Mouse (Mus musculus) midbrain, embryonic 14.5 days (tissue): ENCODE data around the gene Cdkal1. TPM values are rescaled to one million over a fixed set of nuclear protein-coding genes. Genes with fewer than 3 reads are reported as not detected.

ENCODE experiments used
- ATAC-seq: fragments of 200-750 bp; cut with Nextera tagmentation; 2 replicates; pipeline ENCODE4 v1.8.0; 2017; ENCODE audit warnings: moderate number of reproducible peaks, moderate library complexity; ENCODE audit not compliant: low FRiP score, low TSS enrichment
- DNase-seq: peaks from one replicate; pipeline ENCODE4 v3.0.0-alpha.2; 2015
- H3K27ac ChIP-seq: fragments of 300-500 bp; sonication (generic); replicated peaks from 2 replicates; pipeline ENCODE4 v1.5.1; 2014; ENCODE audit warnings: mild to moderate bottlenecking, low read depth, low read length, moderate library complexity
- H3K27me3 ChIP-seq: fragments of 300-500 bp; sonication (generic); 2 replicates; pipeline ENCODE4 v1.6.1; 2014; ENCODE audit warnings: low read length, control low read depth, mixed read lengths; ENCODE audit not compliant: control insufficient read depth, insufficient read depth
- H3K36me3 ChIP-seq: fragments of 300-500 bp; sonication (generic); 2 replicates; pipeline ENCODE4 v1.6.1; 2014; ENCODE audit warnings: low read length, control low read depth; ENCODE audit not compliant: control insufficient read depth, insufficient read depth
- H3K4me1 ChIP-seq: fragments of 300-500 bp; sonication (generic); 2 replicates; pipeline ENCODE4 v1.6.1; 2014; ENCODE audit warnings: mild to moderate bottlenecking, antibody characterized with exemption, low read length, control low read depth; ENCODE audit not compliant: control insufficient read depth, insufficient read depth
- H3K4me2 ChIP-seq: fragments of 300-500 bp; sonication (generic); 2 replicates; pipeline ENCODE4 v1.6.1; 2014; ENCODE audit warnings: mild to moderate bottlenecking, low read length, moderate library complexity
- H3K4me3 ChIP-seq: fragments of 300-500 bp; sonication (generic); replicated peaks from 2 replicates; pipeline ENCODE4 v1.5.1; 2014; ENCODE audit warnings: low read depth, low read length
- H3K9ac ChIP-seq: fragments of 300-500 bp; sonication (generic); replicated peaks from 2 replicates; pipeline ENCODE4 v1.6.1; 2014; ENCODE audit warnings: mild to moderate bottlenecking, low read length, moderate library complexity
- H3K9me3 ChIP-seq: fragments of 300-500 bp; sonication (generic); 2 replicates; pipeline ENCODE4 v1.6.1; 2016; ENCODE audit warnings: low read length, control low read depth, mixed read lengths; ENCODE audit not compliant: control insufficient read depth
- WGBS: fragments of 180-500 bp; shearing (Covaris S2); extraction: QIAGEN DNeasy Blood & Tissue Kit; methylation state at CpG from one replicate; pipeline ENCODE4 v1.1.7; 2014; 5-methylcytosine and 5-hydroxymethylcytosine counted together
- polyA plus RNA-seq: library from polyadenylated mRNA; unstranded; fragments of >200 nt; fragmentation: Nextera tagmentation; extraction: Ambion mirVana; gene quantifications from 2 replicates; pipeline ENCODE4 v1.2.1, GENCODE M21; 2014

Cdkal1 gene
- polyA plus RNA-seq, 1 experiment from 2014 or later = 23.5 TPM

DNA sequence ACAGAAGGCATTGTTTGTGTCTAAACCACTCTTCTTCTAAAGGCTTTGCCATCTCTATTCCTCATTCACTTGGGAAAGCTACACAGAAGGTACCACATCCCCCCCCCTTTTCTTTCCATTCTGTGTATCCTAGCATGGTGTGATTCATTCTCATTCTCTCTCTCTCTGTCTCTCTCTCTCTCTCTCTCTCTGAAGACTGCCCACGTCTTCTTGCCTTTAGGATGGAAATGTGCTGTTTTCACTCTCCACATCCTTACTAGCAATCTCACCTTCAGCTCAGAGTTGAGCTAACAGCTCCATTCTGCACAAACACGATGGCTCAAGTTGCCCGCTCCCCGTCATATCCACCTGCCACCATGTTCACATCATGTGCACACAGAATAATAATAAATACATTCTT is 675.6 kb downstream of the Cdkal1 start:
- DNase-seq (no peak), ATAC-seq (no peak)
- no peaks in the 10 kb centered on the region for H3K9me3 ChIP-seq
- no peak overlapping the region for H3K4me3 ChIP-seq
- no peaks in the 10 kb centered on the region for H3K4me1 ChIP-seq
- no peaks in the 10 kb centered on the region for H3K36me3 ChIP-seq
- no peak overlapping the region for H3K27ac ChIP-seq
- H3K27me3 ChIP-seq = no peaks in the 10 kb centered on the region
- WGBS = 91% methylated on average over 4 of the region's 4 CpGs
- H3K4me2 ChIP-seq = no peak overlapping the region
- no peak overlapping the region for H3K9ac ChIP-seq

DNA sequence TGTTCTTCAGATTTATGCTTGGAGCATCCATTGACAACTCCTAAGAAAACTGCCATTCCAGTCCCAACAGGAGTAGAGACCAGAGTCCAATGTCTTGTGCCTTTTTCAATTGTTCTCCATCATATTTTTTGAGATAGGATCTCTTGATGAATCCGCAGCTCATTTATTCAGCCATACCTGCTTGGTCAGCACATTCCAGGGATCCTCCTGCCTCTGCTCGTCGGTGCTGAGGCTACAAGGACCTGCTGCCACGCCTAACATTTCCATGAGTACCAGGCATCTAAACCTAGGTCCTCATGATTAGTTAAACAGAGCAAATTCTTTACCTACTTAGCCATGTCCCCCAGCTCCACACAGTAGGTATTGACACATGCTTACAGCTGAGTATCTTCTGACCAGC is 676.2 kb downstream of the Cdkal1 start:
- no peaks in the 10 kb centered on the region for H3K9me3 ChIP-seq
- no peak overlapping the region for H3K4me2 ChIP-seq
- H3K4me1 ChIP-seq = no peaks in the 10 kb centered on the region
- WGBS = 95% methylated on average over 4 of the region's 4 CpGs
- H3K27me3 ChIP-seq = no peaks in the 10 kb centered on the region
- no peak for DNase-seq
- H3K4me3 ChIP-seq = no peak overlapping the region
- no peak overlapping the region for H3K27ac ChIP-seq
- H3K36me3 ChIP-seq = no peaks in the 10 kb centered on the region
- H3K9ac ChIP-seq = no peak overlapping the region
- no peak for ATAC-seq

DNA sequence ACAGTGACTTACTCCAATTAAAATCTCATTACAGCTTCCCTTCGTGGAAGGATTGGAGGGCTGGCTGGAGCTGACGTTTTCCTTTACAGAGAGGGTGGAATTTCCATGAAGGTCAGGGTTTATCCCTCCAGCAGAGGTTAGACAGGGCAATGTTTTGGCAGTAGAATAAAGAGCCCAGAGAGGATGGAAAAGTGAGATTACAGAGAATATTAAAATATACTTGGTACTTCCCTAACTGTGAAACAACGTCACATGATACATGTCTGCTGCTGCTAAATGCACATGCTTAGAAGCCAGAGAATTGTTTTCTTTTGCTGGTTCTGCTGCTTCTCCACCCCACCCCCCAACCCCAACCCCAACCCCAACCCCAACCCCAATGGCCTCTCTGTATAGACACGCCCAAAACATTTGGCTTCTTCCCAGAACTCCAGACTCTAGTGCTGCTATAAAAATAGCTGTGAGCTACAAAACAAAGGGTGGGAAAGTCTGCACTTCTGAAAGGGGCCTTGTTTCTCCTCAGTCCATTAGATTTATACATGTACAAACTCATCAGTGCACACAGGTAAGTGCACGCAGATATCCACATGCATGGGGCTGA is 677.5 kb downstream of the Cdkal1 start:
- Histone ChIP-seq H3K9ac (no peak overlapping the region), H3K4me2 (no peak overlapping the region), H3K27me3 (no peaks in the 10 kb centered on the region), H3K4me1 (no peaks in the 10 kb centered on the region), H3K4me3 (no peak overlapping the region), H3K9me3 (no peaks in the 10 kb centered on the region), H3K27ac (no peak overlapping the region), H3K36me3 (no peaks in the 10 kb centered on the region)
- DNase-seq (no peak), ATAC-seq (no peak)
- 65% methylated on average over 5 of the region's 5 CpGs for WGBS

DNA sequence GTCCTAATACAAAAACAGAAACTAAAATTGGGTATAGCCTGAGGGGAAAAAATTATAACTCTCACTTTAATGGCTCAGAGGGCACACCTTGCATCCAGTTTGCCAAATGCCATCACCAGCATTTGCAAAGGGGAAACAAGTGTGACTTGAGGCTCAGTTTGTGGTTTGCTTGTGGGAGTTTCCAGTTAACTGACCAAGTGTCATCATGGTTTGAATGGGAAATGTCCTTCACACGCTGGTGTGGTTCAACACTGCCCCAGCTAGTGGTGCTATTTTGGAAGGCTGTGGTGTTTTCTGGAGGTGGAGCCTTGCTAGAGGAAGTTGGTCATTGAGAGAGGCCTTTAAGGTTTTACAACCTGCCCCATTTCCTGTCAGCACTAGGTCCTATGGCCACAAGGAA is 686.1 kb downstream of the Cdkal1 start:
- no peak for ATAC-seq
- no peak overlapping the region for H3K4me3 ChIP-seq
- peaks cover 5% of the 10 kb centered on the region; the same call in 1 of the 2 replicates for H3K4me1 ChIP-seq
- WGBS = 72% methylated on average over 1 of the region's 1 CpGs
- DNase-seq = no peak
- no peak overlapping the region for H3K4me2 ChIP-seq
- H3K9ac ChIP-seq = no peak overlapping the region
- no peak overlapping the region for H3K27ac ChIP-seq
- H3K36me3 ChIP-seq = no peaks in the 10 kb centered on the region
- H3K9me3 ChIP-seq = no peaks in the 10 kb centered on the region
- no peaks in the 10 kb centered on the region for H3K27me3 ChIP-seq

DNA sequence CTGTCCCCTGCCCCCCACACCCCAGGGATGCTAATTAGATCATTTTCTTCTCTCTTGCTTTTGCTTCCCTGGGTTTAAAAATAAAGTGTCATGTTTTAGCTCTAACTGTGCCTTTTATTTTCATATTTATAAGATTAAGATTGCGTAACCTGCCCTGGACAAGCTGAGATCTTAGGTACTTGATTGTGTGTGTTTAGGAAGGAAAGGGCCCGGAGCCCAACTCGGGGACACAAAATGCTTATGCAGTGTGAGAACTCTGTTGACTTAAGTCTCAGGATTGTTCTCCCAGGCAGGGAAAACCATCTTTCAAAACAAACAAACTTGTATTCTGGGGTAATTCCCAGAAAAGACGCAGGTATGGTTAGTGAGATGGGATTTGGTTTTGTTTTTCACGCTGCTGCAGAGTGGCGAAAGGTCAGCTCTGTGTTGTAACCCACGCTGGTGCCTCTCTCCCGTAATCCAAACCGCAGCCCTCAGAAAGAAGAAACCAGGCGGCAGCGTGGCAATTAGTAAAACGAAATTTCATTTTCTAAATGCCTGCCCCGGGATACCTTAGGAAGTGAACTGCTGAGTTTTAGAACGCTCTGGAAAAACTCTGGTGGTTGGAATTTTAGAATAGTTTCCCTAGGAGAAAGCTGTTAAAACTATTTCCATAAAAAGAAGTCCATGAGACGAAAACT is 690.5 kb downstream of the Cdkal1 start:
- Histone ChIP-seq H3K9ac (no peak overlapping the region), H3K36me3 (no peaks in the 10 kb centered on the region), H3K4me3 (no peak overlapping the region), H3K27me3 (no peaks in the 10 kb centered on the region), H3K9me3 (no peaks in the 10 kb centered on the region), H3K4me2 (no peak overlapping the region), H3K27ac (no peak overlapping the region; the same call in 1 of the 2 replicates), H3K4me1 (peaks cover 6% of the 10 kb centered on the region; the same call in 1 of the 2 replicates)
- ATAC-seq (no peak), DNase-seq (no peak)
- 64% methylated on average over 15 of the region's 15 CpGs for WGBS

DNA sequence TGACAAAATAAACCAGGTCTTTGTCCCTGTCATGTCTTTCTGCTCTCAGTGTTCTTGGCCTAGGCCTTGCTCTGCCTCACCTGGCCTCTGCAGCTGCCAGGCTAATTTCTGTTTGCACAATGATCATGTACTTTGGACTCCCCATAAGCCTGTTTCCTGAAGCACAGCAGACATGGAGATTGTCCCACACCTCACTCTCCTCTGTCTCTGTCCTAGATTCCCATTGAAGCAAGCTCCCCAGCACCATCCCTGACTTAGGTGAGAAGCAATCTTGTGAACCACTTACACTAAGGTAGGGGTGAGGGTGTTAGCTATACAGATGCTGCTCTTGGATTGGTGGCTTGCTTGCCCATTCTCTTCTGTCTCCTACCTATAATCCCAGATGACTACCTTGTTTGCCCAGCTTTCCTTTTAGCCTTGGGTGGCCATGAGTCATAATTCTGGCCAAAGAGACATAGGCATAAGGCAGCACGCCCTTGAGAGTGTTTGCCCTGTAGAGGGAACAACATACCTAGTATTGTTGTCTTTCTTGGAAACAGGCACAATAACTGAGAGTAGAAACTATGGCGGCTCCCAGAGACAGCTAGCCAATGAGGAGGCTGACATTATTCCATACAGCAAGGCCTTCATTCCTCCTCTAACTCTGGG is 692.5 kb downstream of the Cdkal1 start:
- H3K36me3 ChIP-seq = no peaks in the 10 kb centered on the region
- no peak overlapping the region for H3K4me2 ChIP-seq
- WGBS = 95% methylated on average over 2 of the region's 2 CpGs
- no peak overlapping the region for H3K27ac ChIP-seq
- no peak overlapping the region for H3K4me3 ChIP-seq
- H3K9ac ChIP-seq = no peak overlapping the region
- ATAC-seq (no peak), DNase-seq (no peak)
- H3K27me3 ChIP-seq = no peaks in the 10 kb centered on the region
- H3K9me3 ChIP-seq = no peaks in the 10 kb centered on the region
- peaks cover 6% of the 10 kb centered on the region; the same call in 1 of the 2 replicates for H3K4me1 ChIP-seq

DNA sequence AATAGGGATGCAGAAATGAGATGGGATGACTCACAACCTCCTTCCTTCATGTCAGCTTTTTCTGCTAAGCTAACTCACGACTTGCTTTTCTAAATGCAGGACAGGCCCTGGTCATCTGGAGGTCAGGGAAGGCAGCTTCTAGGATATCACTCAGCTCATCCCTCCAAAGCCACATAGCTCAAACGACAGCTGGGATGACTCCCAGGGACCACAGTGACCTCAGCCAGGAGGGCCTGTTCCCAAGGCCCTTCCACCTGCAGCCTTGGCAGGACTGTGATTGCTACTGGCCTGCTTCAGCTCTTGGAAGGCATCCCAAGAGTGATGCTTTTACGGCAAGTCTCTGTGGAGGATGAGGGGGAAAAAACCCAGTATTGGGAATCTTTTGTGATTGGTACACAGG is 693.0 kb downstream of the Cdkal1 start:
- Histone ChIP-seq H3K4me3 (no peak overlapping the region), H3K4me1 (peaks cover 6% of the 10 kb centered on the region; the same call in 1 of the 2 replicates), H3K36me3 (no peaks in the 10 kb centered on the region), H3K27ac (no peak overlapping the region), H3K9me3 (no peaks in the 10 kb centered on the region), H3K4me2 (no peak overlapping the region), H3K27me3 (no peaks in the 10 kb centered on the region), H3K9ac (no peak overlapping the region)
- 86% methylated on average over 3 of the region's 3 CpGs for WGBS
- DNase-seq (no peak), ATAC-seq (no peak)

DNA sequence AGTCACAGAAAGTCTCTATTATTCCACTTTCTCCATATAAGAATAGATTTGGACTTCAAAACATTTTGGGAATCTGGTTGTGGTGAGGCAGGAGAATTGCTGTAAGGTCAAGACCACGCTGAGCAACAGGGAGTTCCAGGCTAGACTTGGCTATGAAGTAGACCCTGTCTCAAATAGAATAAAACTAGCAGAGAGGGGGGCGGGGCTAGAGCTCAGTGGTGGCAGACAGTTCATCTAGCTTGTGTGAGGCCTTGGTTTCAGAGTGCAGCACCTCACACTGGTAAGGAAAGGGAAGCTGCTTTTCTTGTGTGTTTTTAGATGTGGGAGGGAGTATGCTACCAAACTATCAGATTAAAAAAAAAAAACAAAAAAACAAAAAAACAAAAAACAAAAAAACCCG is 694.0 kb downstream of the Cdkal1 start:
- 84% methylated on average over 3 of the region's 3 CpGs for WGBS
- Histone ChIP-seq H3K4me1 (peaks cover 9% of the 10 kb centered on the region; the same call in 1 of the 2 replicates), H3K27me3 (no peaks in the 10 kb centered on the region), H3K9me3 (no peaks in the 10 kb centered on the region), H3K4me2 (no peak overlapping the region), H3K4me3 (no peak overlapping the region), H3K9ac (no peak overlapping the region), H3K27ac (no peak overlapping the region), H3K36me3 (no peaks in the 10 kb centered on the region)
- ATAC-seq (no peak), DNase-seq (no peak)
